Mouse (Mus musculus): ENCODE data around the gene Mmachc.

GRCm38 (mm10) chr4:116679141-116679540, 29.1 kb downstream of the Mmachc start:
- TF ChIP-seq CTCF (IDR thresholded peaks at IDR 0.05; ENCODE audit: insufficient read depth, low read length) (no peak), POLR2A (IDR thresholded peaks at IDR 0.05; ENCODE audit: borderline replicate concordance, extremely low read depth, low read depth, low read length) (no peak)
